Mouse (Mus musculus): ENCODE results near the gene Dcun1d1. TPM values are rescaled to one million over a fixed set of nuclear protein-coding genes. Genes with fewer than 3 reads are reported as not detected.
A peak's percentile ranks its signal among the peaks of the same experiment; 100 is the strongest.

Dcun1d1 gene
- polyA plus RNA-seq, 1 experiment = 40.0 TPM

DNA sequence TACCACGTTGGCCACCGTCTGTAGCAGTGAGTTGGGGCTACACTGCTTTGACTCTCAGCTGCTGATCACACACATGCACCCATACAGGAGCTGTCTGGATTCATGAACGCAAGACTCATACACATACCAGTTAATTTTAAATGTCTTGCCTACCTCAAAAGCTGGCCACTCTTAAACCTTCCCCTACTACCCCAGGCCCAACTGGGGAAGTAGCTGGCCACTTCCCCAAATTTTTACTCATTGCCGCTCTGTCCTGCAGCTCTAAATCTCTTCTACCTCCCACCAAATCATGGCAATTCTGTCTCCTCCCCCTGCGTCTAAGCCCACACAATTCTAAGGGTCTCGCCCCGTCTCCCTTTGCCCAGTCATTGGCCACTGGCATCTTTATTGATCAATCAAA, 11.0 kb upstream of the Dcun1d1 start:
- 92% methylated on average over 7 of the region's 7 CpGs for whole genome bisulfite sequencing
- TF ChIP-seq POLR2A (IDR thresholded peaks at IDR 0.05; ENCODE audit: borderline replicate concordance, insufficient read depth, low read length) (no peak), CTCF (IDR thresholded peaks at IDR 0.05; ENCODE audit: borderline replicate concordance, insufficient read depth, low read depth, low read length) (no peak)

DNA sequence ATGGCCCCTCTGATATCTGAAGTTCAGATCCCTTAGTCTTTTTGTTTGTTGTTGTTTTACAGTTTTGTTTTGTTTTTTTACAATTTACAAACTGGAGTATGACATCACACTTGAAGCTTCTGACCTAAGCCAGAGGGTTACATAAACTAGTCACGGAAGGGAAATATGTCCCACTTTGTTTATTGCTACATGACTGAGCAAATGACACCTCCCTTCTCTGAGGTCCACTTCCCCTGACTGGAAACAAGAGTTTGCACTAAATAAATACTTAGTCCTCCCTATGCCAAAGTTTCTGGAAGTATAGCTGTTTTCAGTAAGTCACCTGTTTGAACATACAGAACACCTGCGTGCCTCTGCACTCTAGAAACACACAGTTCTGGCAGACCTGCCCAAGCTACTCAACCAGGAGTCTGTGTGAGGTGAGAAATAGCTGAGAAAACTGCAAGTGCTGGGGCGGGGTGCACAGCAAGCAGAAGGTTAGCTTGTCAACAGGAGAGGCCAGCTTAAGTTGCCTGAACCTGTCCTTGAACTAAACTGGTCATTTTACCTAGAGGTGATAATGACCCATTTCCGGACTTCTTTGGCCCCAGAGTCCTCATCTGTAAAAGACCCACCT, 3.4 kb upstream of the Dcun1d1 start:
- Histone ChIP-seq H3K4me1 (ENCODE audit: control insufficient read depth, insufficient read depth, low read length) (no peaks in the 10 kb centered on the region), H3K27me3 (ENCODE audit: control insufficient read depth, insufficient read depth, low read length) (no peaks in the 10 kb centered on the region), H3K27ac (ENCODE audit: insufficient read depth, low read length) (no peak overlapping the region), H3K4me3 (replicated peaks; ENCODE audit: insufficient read depth, low read depth, low read length) (no peak overlapping the region)
- WGBS = 93% methylated on average over 4 of the region's 4 CpGs
- no peak for TF ChIP-seq POLR2A (IDR thresholded peaks at IDR 0.05; ENCODE audit: borderline replicate concordance, insufficient read depth, low read length)
- no peak for TF ChIP-seq CTCF (IDR thresholded peaks at IDR 0.05; ENCODE audit: borderline replicate concordance, insufficient read depth, low read depth, low read length)
- DNase-seq = no peak

More for the DNA sequence above, 11.0 kb upstream of the Dcun1d1 start:
- Histone ChIP-seq H3K27ac (ENCODE audit: insufficient read depth, low read length) (no peak overlapping the region), H3K4me1 (ENCODE audit: control insufficient read depth, insufficient read depth, low read length) (no peaks in the 10 kb centered on the region), H3K4me3 (replicated peaks; ENCODE audit: insufficient read depth, low read depth, low read length) (no peak overlapping the region), H3K27me3 (ENCODE audit: control insufficient read depth, insufficient read depth, low read length) (no peaks in the 10 kb centered on the region)
- DNase-seq = no peak

DNA sequence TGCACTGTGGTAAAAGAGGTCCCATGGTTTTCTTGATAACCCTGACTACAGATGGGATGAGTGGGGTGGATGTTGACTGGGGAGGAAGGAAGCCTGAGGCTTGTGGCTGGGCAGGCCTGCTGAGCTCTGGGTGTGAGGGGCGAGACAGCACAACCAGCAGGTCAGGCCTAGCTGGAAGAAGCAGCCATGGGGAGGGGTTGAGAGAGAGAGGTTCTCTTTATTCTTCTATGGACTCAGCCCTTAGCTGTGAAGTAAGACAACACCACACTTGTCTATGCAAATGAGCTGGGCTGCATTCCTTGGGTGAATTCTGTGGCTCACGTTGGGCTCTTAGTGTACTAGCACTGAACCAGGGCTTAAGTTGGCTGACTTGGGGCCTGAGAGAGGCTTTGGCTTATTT, 2.8 kb upstream of the Dcun1d1 start:
- Histone ChIP-seq H3K4me1 (ENCODE audit: control insufficient read depth, insufficient read depth, low read length) (no peaks in the 10 kb centered on the region), H3K27me3 (ENCODE audit: control insufficient read depth, insufficient read depth, low read length) (no peaks in the 10 kb centered on the region), H3K4me3 (replicated peaks; ENCODE audit: insufficient read depth, low read depth, low read length) (no peak overlapping the region), H3K27ac (ENCODE audit: insufficient read depth, low read length) (no peak overlapping the region)
- DNase-seq = no peak
- no peak for TF ChIP-seq POLR2A (IDR thresholded peaks at IDR 0.05; ENCODE audit: borderline replicate concordance, insufficient read depth, low read length)
- TF ChIP-seq CTCF (IDR thresholded peaks at IDR 0.05; ENCODE audit: borderline replicate concordance, insufficient read depth, low read depth, low read length) = no peak
- WGBS = 29% methylated on average over 2 of the region's 2 CpGs

DNA sequence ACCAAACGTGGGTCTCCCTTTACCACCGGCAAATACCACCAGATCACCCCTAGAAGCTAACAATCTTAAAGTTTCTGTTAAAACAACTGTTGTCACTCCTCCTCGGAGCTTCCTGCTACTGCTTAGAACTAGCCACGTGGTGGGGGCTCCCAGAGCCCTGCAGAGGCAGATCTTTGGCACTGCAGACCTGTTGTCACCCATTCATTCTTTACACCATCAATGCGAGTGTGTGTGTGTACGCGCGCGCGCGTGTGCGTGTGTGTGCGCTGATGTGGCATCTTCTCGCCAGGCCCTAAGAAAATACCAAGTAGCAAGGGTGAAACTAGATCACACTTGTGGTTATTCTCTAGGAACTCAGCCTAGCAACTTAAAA, 3.9 kb downstream of the Dcun1d1 start:
- Histone ChIP-seq H3K4me3 (replicated peaks; ENCODE audit: insufficient read depth, low read depth, low read length) (peak overlapping the region; percentile 98), H3K27ac (ENCODE audit: insufficient read depth, low read length) (peak overlapping the region; percentile 96; the same call in 1 of the 2 replicates), H3K4me1 (ENCODE audit: control insufficient read depth, insufficient read depth, low read length) (peaks cover 3% of the 10 kb centered on the region), H3K27me3 (ENCODE audit: control insufficient read depth, insufficient read depth, low read length) (no peaks in the 10 kb centered on the region; the same call in 1 of the 2 replicates)
- WGBS = 1% methylated on average over 14 of the region's 14 CpGs
- no peak for TF ChIP-seq CTCF (IDR thresholded peaks at IDR 0.05; ENCODE audit: borderline replicate concordance, insufficient read depth, low read depth, low read length)
- no peak for TF ChIP-seq POLR2A (IDR thresholded peaks at IDR 0.05; ENCODE audit: borderline replicate concordance, insufficient read depth, low read length)
- no peak for DNase-seq

DNA sequence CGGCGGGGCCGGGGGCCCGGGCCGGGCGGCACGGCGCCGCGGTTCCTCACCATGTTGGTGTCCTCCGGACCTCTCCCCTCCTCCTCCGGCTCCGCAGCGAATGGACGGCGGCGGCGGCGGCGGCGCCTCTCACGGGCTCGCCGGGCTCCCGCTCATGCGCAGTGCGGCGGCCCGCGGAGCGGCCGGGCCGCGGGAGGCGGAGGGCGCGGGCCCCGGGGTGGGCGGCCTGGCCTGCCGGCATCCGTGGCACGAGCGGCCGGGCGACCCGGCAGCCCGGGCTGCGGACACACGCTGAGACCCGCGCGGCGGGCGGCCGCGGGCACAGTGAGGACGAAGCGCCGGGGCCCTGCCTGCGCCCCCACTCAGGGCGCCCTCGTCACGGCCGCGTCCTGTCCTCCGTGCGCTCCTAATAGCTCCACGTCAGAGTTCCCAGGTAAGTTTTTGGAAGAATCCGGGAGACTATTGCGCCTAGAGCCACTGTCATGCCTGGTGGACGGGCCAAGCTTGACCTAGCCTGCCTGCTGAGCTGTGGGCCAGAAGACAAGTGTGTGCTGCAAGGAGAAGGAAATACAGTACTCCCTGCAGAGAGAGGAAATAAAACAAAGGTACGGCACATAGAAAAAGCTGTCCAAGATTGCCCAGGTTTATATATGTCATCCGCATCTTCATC, 4.4 kb downstream of the Dcun1d1 start:
- peak; percentile 83 to 86 for DNase-seq
- H3K27ac ChIP-seq (ENCODE audit: insufficient read depth, low read length) = peak overlapping the region; percentile 96
- 0 out of 2 replicates have a peak, but pooled peaks have one; percentile 43 for TF ChIP-seq POLR2A (IDR thresholded peaks at IDR 0.05; ENCODE audit: borderline replicate concordance, insufficient read depth, low read length)
- no peak for TF ChIP-seq CTCF (IDR thresholded peaks at IDR 0.05; ENCODE audit: borderline replicate concordance, insufficient read depth, low read depth, low read length)
- H3K4me3 ChIP-seq (replicated peaks; ENCODE audit: insufficient read depth, low read depth, low read length) = peak overlapping the region; percentile 98
- under 1% methylated on average over 73 of the region's 73 CpGs for WGBS
- no peaks in the 10 kb centered on the region; the same call in 1 of the 2 replicates for H3K27me3 ChIP-seq (ENCODE audit: control insufficient read depth, insufficient read depth, low read length)
- H3K4me1 ChIP-seq (ENCODE audit: control insufficient read depth, insufficient read depth, low read length) = peaks cover 3% of the 10 kb centered on the region

DNA sequence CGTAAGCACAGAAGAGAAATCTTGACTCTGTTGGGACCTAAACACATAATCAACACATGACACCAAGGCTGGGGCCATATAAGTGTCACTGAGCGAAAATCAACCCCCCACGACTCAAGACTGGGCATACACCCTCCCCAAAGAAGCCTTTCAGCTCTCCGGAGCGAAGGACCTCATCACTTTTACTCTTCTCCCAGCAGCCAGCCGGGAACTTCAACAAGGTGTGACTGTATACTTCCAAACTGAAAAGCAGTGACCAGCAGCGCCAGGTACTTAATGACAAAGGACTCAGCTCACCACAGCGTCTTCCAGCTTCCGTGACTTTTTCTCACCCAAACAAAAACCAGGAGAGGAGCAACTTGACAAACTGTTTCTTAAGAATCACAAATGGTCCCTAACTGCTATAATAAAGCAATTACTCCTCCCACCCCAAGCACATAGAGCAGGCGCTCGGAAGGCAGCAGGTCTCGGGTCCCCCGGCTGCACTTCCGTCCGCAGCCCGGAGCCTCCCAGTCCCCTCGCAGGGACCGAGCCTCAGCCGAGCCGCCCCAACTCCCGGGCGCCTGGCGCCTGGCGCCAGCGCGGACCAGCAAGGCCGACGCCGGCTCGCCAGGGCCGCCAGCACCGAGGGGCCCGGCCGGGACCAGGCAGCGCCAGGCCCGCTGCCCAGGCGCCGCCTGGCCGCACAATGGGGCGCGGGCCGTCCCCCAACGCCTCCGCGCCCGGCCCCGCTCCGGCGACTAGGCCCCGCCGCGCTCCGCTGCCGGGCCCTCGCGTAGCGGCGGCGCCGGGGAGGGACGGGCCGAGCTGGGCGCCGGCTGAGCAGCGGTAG, 5.1 kb downstream of the Dcun1d1 start:
- peak overlapping the region; percentile 98 for H3K4me3 ChIP-seq (replicated peaks; ENCODE audit: insufficient read depth, low read depth, low read length)
- no peak for TF ChIP-seq POLR2A (IDR thresholded peaks at IDR 0.05; ENCODE audit: borderline replicate concordance, insufficient read depth, low read length)
- no peak for TF ChIP-seq CTCF (IDR thresholded peaks at IDR 0.05; ENCODE audit: borderline replicate concordance, insufficient read depth, low read depth, low read length)
- peak overlapping the region; percentile 96 for H3K27ac ChIP-seq (ENCODE audit: insufficient read depth, low read length)
- H3K27me3 ChIP-seq (ENCODE audit: control insufficient read depth, insufficient read depth, low read length) = no peaks in the 10 kb centered on the region; the same call in 1 of the 2 replicates
- 1% methylated on average over 64 of the region's 65 CpGs for WGBS
- peaks cover 3% of the 10 kb centered on the region for H3K4me1 ChIP-seq (ENCODE audit: control insufficient read depth, insufficient read depth, low read length)
- DNase-seq = peak; percentile 63 to 73

DNA sequence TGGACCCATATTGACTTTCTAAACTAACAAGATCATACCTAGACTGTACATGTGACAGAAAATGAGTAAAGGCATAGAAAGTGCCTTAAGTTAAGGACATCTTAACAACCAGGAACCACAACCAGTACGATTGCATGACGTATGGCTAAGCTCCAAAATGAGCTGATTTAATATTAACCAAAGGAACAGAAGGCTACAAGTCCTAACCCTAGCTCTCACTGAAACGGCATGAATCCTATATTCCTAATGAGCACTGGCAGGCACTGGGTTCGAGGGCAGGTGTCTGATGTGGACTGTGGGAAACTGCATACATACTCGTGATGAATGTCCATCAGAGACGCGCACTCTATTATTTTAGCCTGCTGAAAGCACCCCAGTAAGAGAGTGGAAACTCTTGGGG, 5.9 kb downstream of the Dcun1d1 start:
- peak overlapping the region; percentile 98 for H3K4me3 ChIP-seq (replicated peaks; ENCODE audit: insufficient read depth, low read depth, low read length)
- peaks cover 3% of the 10 kb centered on the region for H3K4me1 ChIP-seq (ENCODE audit: control insufficient read depth, insufficient read depth, low read length)
- H3K27me3 ChIP-seq (ENCODE audit: control insufficient read depth, insufficient read depth, low read length) = no peaks in the 10 kb centered on the region; the same call in 1 of the 2 replicates
- H3K27ac ChIP-seq (ENCODE audit: insufficient read depth, low read length) = no peak overlapping the region
- DNase-seq = no peak
- TF ChIP-seq CTCF (IDR thresholded peaks at IDR 0.05; ENCODE audit: borderline replicate concordance, insufficient read depth, low read depth, low read length) (no peak), POLR2A (IDR thresholded peaks at IDR 0.05; ENCODE audit: borderline replicate concordance, insufficient read depth, low read length) (no peak)
- 10% methylated on average over 7 of the region's 7 CpGs for WGBS
